Mouse (Mus musculus): ENCODE data around the gene Bcan. TPM values are rescaled to one million over a fixed set of nuclear protein-coding genes. Genes with fewer than 3 reads are reported as not detected.

Gene Bcan
- total and polyA plus RNA-seq, 2 experiments from 2014 or later: 180 to 284 TPM

- no peak for DNase-seq (ENCODE audit: low spot score)
- Histone ChIP-seq H3K4me2 (ENCODE audit: low read depth, low read length, poor library complexity, severe bottlenecking) (no peak overlapping the region), H3K9ac (replicated peaks; ENCODE audit: low read length, poor library complexity, severe bottlenecking) (no peak overlapping the region), H3K36me3 (ENCODE audit: insufficient read depth, low read length) (no peaks in the 10 kb centered on the region), H3K4me3 (ENCODE audit: low read depth, low read length) (no peak overlapping the region), H3K27me3 (ENCODE audit: insufficient read depth, low read length) (0 out of 2 replicates have a peak, but pooled peaks cover 3% of the 10 kb centered on the region), H3K4me1 (ENCODE audit: insufficient read depth, low read length) (no peaks in the 10 kb centered on the region), H3K27ac (ENCODE audit: low read depth, low read length) (no peak overlapping the region), H3K9me3 (ENCODE audit: low read length) (no peaks in the 10 kb centered on the region)
- WGBS: 71% methylated on average over 7 of the region's 7 CpGs
- no peak for TF ChIP-seq CTCF (IDR thresholded peaks at IDR 0.05)
- no peak for ATAC-seq (ENCODE audit: low FRiP score)
Measured at GRCm38 (mm10) chr3:87959371-87959770, 40.7 kb downstream of the Bcan start.

GRCm38 (mm10) chr3:87958967-87959366 lies 41.1 kb downstream of the Bcan start:
- Histone ChIP-seq H3K4me3 (ENCODE audit: low read depth, low read length) (no peak overlapping the region), H3K4me1 (ENCODE audit: insufficient read depth, low read length) (no peaks in the 10 kb centered on the region), H3K27ac (ENCODE audit: low read depth, low read length) (no peak overlapping the region), H3K4me2 (ENCODE audit: low read depth, low read length, poor library complexity, severe bottlenecking) (no peak overlapping the region), H3K27me3 (ENCODE audit: insufficient read depth, low read length) (0 out of 2 replicates have a peak, but pooled peaks cover 3% of the 10 kb centered on the region), H3K9me3 (ENCODE audit: low read length) (no peaks in the 10 kb centered on the region), H3K9ac (replicated peaks; ENCODE audit: low read length, poor library complexity, severe bottlenecking) (no peak overlapping the region), H3K36me3 (ENCODE audit: insufficient read depth, low read length) (no peaks in the 10 kb centered on the region)
- ATAC-seq (ENCODE audit: low FRiP score): no peak
- 13% methylated on average over 1 of the region's 1 CpGs for WGBS
- no peak for TF ChIP-seq CTCF (IDR thresholded peaks at IDR 0.05)
- no peak for DNase-seq (ENCODE audit: low spot score)

- H3K9ac ChIP-seq (replicated peaks; ENCODE audit: low read length, poor library complexity, severe bottlenecking): no peak overlapping the region
- H3K4me2 ChIP-seq (ENCODE audit: low read depth, low read length, poor library complexity, severe bottlenecking): no peak overlapping the region
- no peaks in the 10 kb centered on the region for H3K9me3 ChIP-seq (ENCODE audit: low read length)
- no peaks in the 10 kb centered on the region for H3K36me3 ChIP-seq (ENCODE audit: insufficient read depth, low read length)
- TF ChIP-seq CTCF (IDR thresholded peaks at IDR 0.05): no peak
- DNase-seq (ENCODE audit: low spot score) (no peak), ATAC-seq (ENCODE audit: low FRiP score) (no peak)
- H3K27ac ChIP-seq (ENCODE audit: low read depth, low read length): no peak overlapping the region
- 0 out of 2 replicates have a peak, but pooled peaks cover 3% of the 10 kb centered on the region for H3K27me3 ChIP-seq (ENCODE audit: insufficient read depth, low read length)
- 42% methylated on average over 4 of the region's 4 CpGs for WGBS
- H3K4me1 ChIP-seq (ENCODE audit: insufficient read depth, low read length): no peaks in the 10 kb centered on the region
- H3K4me3 ChIP-seq (ENCODE audit: low read depth, low read length): no peak overlapping the region
Measured at GRCm38 (mm10) chr3:87958476-87958875, 41.6 kb downstream of the Bcan start.

- WGBS: 5% methylated on average over 1 of the region's 1 CpGs
- Histone ChIP-seq H3K9me3 (ENCODE audit: low read length) (no peaks in the 10 kb centered on the region), H3K4me1 (ENCODE audit: insufficient read depth, low read length) (no peaks in the 10 kb centered on the region), H3K36me3 (ENCODE audit: insufficient read depth, low read length) (no peaks in the 10 kb centered on the region), H3K4me2 (ENCODE audit: low read depth, low read length, poor library complexity, severe bottlenecking) (no peak overlapping the region), H3K9ac (replicated peaks; ENCODE audit: low read length, poor library complexity, severe bottlenecking) (no peak overlapping the region), H3K27me3 (ENCODE audit: insufficient read depth, low read length) (0 out of 2 replicates have a peak, but pooled peaks cover 3% of the 10 kb centered on the region), H3K27ac (ENCODE audit: low read depth, low read length) (no peak overlapping the region), H3K4me3 (ENCODE audit: low read depth, low read length) (no peak overlapping the region)
- DNase-seq (ENCODE audit: low spot score) (no peak), ATAC-seq (ENCODE audit: low FRiP score) (no peak)
- no peak for TF ChIP-seq CTCF (IDR thresholded peaks at IDR 0.05)
Measured at GRCm38 (mm10) chr3:87958056-87958455, 42.0 kb downstream of the Bcan start.

GRCm38 (mm10) chr3:87952440-87952839 lies 47.6 kb downstream of the Bcan start:
- no peak overlapping the region for H3K9ac ChIP-seq (replicated peaks; ENCODE audit: low read length, poor library complexity, severe bottlenecking)
- peak; percentile 63 for DNase-seq (ENCODE audit: low spot score)
- H3K36me3 ChIP-seq (ENCODE audit: insufficient read depth, low read length): no peaks in the 10 kb centered on the region
- H3K9me3 ChIP-seq (ENCODE audit: low read length): no peaks in the 10 kb centered on the region
- H3K4me1 ChIP-seq (ENCODE audit: insufficient read depth, low read length): peaks cover 10% of the 10 kb centered on the region
- 4% methylated on average over 4 of the region's 5 CpGs for WGBS
- peak overlapping the region; percentile 6; the same call in 1 of the 2 replicates for H3K27ac ChIP-seq (ENCODE audit: low read depth, low read length)
- H3K27me3 ChIP-seq (ENCODE audit: insufficient read depth, low read length): 0 out of 2 replicates have a peak, but pooled peaks cover 4% of the 10 kb centered on the region
- H3K4me3 ChIP-seq (ENCODE audit: low read depth, low read length): peak overlapping the region; percentile 3; the same call in 1 of the 2 replicates
- no peak for TF ChIP-seq CTCF (IDR thresholded peaks at IDR 0.05)
- H3K4me2 ChIP-seq (ENCODE audit: low read depth, low read length, poor library complexity, severe bottlenecking): peak overlapping the region; percentile 25
- ATAC-seq (ENCODE audit: low FRiP score): peak; percentile 47; the same call in 1 of the 2 replicates

GRCm38 (mm10) chr3:87951946-87952345 lies 48.1 kb downstream of the Bcan start:
- H3K9me3 ChIP-seq (ENCODE audit: low read length): no peaks in the 10 kb centered on the region
- H3K4me3 ChIP-seq (ENCODE audit: low read depth, low read length): peak overlapping the region; percentile 3; the same call in 1 of the 2 replicates
- DNase-seq (ENCODE audit: low spot score) (no peak), ATAC-seq (ENCODE audit: low FRiP score) (peak; percentile 6; the same call in 1 of the 2 replicates)
- no peak overlapping the region for H3K27ac ChIP-seq (ENCODE audit: low read depth, low read length)
- H3K4me1 ChIP-seq (ENCODE audit: insufficient read depth, low read length): peaks cover 14% of the 10 kb centered on the region
- 20% methylated on average over 12 of the region's 12 CpGs for WGBS
- TF ChIP-seq CTCF (IDR thresholded peaks at IDR 0.05): no peak
- H3K27me3 ChIP-seq (ENCODE audit: insufficient read depth, low read length): 0 out of 2 replicates have a peak, but pooled peaks cover 4% of the 10 kb centered on the region
- no peak overlapping the region; the same call in 1 of the 2 replicates for H3K9ac ChIP-seq (replicated peaks; ENCODE audit: low read length, poor library complexity, severe bottlenecking)
- no peaks in the 10 kb centered on the region for H3K36me3 ChIP-seq (ENCODE audit: insufficient read depth, low read length)
- H3K4me2 ChIP-seq (ENCODE audit: low read depth, low read length, poor library complexity, severe bottlenecking): peak overlapping the region; percentile 25

Measured in midbrain, postnatal 0 days (tissue).